Comparison of ENCODE assay signal across 28 mouse cellular contexts in the genomic region with DNA sequence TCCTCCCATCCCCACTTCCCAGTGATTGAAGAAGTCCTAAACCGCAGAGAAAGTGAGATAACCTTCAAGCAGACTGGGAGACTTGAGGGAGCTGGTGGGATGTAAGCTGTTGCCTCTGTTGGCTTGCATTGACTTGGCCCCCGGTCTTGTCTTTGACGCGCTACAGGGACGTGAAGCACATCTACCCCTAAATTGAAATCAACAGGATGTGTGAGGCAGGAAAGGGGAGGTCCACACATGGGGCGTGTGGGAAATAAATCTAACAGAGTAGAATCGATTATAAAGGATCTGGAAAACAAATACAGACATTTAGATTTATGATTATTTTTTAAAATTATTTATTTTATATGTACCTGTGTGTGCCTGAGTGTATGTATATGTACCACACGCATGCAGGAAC. TPM values are rescaled to one million over a fixed set of nuclear protein-coding genes. Genes with fewer than 3 reads are reported as not detected.
DNase-seq lines count a peak whose midpoint lies in the region; ATAC-seq lines count a peak whose summit lies in the region.
"Had no signal": no experiment of that assay in that cellular context is flagged by ENCODE, and none has a peak within 500 bp of the region (broad histone marks: within the 10 kb centered on the region; RNA-seq: fewer than 3 reads in every experiment).

No protein-coding gene starts in this region.

- H3K9ac ChIP-seq in liver, embryonic 11.5 days (ENCODE audit: low read depth, low read length) = no peak overlapping the region
- H3K9ac ChIP-seq: embryonic facial prominence, embryonic 12.5 days; forebrain, embryonic 15.5 days; hindbrain, embryonic 13.5 days; liver, embryonic 15.5 days; lung, embryonic 14.5 days; neural tube, embryonic 12.5 days had no signal

- WGBS in liver, embryonic 11.5 days = 53% methylated on average over 8 of the region's 8 CpGs

- no peaks in the 10 kb centered on the region for H3K4me1 ChIP-seq in liver, embryonic 11.5 days (replicated peaks; ENCODE audit: control insufficient read depth, insufficient read depth, low read length)
- H3K4me1 ChIP-seq: embryonic facial prominence, embryonic 12.5 days; forebrain, embryonic 15.5 days; hindbrain, embryonic 13.5 days; liver, embryonic 15.5 days; midbrain, embryonic 10.5 days; neural tube, embryonic 12.5 days had no signal

- no peak overlapping the region for H3K4me3 ChIP-seq in liver, embryonic 11.5 days (ENCODE audit: low read depth, low read length)
- H3K4me3 ChIP-seq: embryonic facial prominence, embryonic 12.5 days; forebrain, embryonic 15.5 days; hindbrain, embryonic 13.5 days; layer of hippocampus, adult 2 months; liver, embryonic 15.5 days; midbrain, embryonic 10.5 days; neural tube, embryonic 12.5 days had no signal

- H3K27me3 ChIP-seq in liver, embryonic 11.5 days (replicated peaks; ENCODE audit: control insufficient read depth, insufficient read depth, low read length) = no peaks in the 10 kb centered on the region
- H3K27me3 ChIP-seq: embryonic facial prominence, embryonic 12.5 days; forebrain, embryonic 15.5 days; hindbrain, embryonic 13.5 days; liver, embryonic 15.5 days; neural tube, embryonic 12.5 days had no signal

- peak; percentile 28 for DNase-seq in CD4-positive helper T cell, adult 2 months (ENCODE audit: low read depth, low spot score)
- DNase-seq in thymus, postnatal 25 days = peak; percentile 23
- no peak for DNase-seq in liver, embryonic 11.5 days (ENCODE audit: low spot score)
- no peak for DNase-seq in cerebellum, postnatal 10 days
- DNase-seq in left cerebral cortex, adult 9 months (ENCODE audit: low spot score in 2 of 2) = no peak
- DNase-seq: adrenal gland, adult 8-10 months; cerebellum, adult 8-10 months; embryo, embryonic 11 days; gastrocnemius, postnatal 25 days; heart, postnatal 4 days; kidney, adult 11 months; kidney, postnatal 14 days; layer of hippocampus, postnatal 36 days; liver; lung, embryonic 14.5 days; lung, postnatal 14 days; right cerebral cortex, adult 18-20 months had no signal

- H3K36me3 ChIP-seq in liver, embryonic 11.5 days (ENCODE audit: control insufficient read depth, insufficient read depth, low read length) = no peaks in the 10 kb centered on the region
- H3K36me3 ChIP-seq: embryonic facial prominence, embryonic 12.5 days; forebrain, embryonic 15.5 days; hindbrain, embryonic 13.5 days; liver, embryonic 15.5 days; midbrain, embryonic 10.5 days; neural tube, embryonic 12.5 days had no signal

- no peaks in the 10 kb centered on the region for H3K9me3 ChIP-seq in liver, embryonic 11.5 days (ENCODE audit: control insufficient read depth, low read length)
- H3K9me3 ChIP-seq: embryonic facial prominence, embryonic 12.5 days; forebrain, embryonic 15.5 days; hindbrain, embryonic 13.5 days; liver, embryonic 15.5 days; midbrain, embryonic 10.5 days; neural tube, embryonic 12.5 days had no signal

- H3K4me2 ChIP-seq in liver, embryonic 11.5 days = no peak overlapping the region
- H3K4me2 ChIP-seq: embryonic facial prominence, embryonic 12.5 days; forebrain, embryonic 15.5 days; heart, embryonic 11.5 days; hindbrain, embryonic 13.5 days; liver, embryonic 15.5 days; lung, embryonic 14.5 days; neural tube, embryonic 12.5 days had no signal

- H3K27ac ChIP-seq in liver, embryonic 11.5 days (ENCODE audit: low read depth, low read length) = no peak overlapping the region
- H3K27ac ChIP-seq: embryonic facial prominence, embryonic 12.5 days; forebrain, embryonic 15.5 days; hindbrain, embryonic 13.5 days; layer of hippocampus, adult 2 months; liver, embryonic 15.5 days; midbrain, embryonic 10.5 days; neural tube, embryonic 12.5 days had no signal

- ATAC-seq in CD4-positive, CD25-positive, alpha-beta regulatory T cell, adult 4 months = peak; percentile 90
- peak; percentile 70 for ATAC-seq in inflammation-experienced regulatory T-cells, adult 6 months
- no peak for ATAC-seq in liver, embryonic 11.5 days (replicated peaks; ENCODE audit: low FRiP score)
- ATAC-seq: forebrain, embryonic 15.5 days; midbrain, embryonic 16.5 days had no signal

RNA-seq across cellular contexts. Expression of gene Gm14226, which starts 26.7 kb away (rescaled TPM):
- polyA plus RNA-seq in CD4-positive, CD25-positive, alpha-beta regulatory T cell, adult 4 months (2017; shearing (Covaris generic)) = not detected
- polyA plus RNA-seq in inflammation-experienced regulatory T-cells, adult 6 months (2017; shearing (Covaris generic)) = under 1 TPM in 1 of 3 experiments, not detected in 2; 0.17 TPM
- 1.8 and 3.1 TPM in 2 replicates for polyA plus RNA-seq in liver, embryonic 11.5 days (2014; fragmentation: Nextera tagmentation; extraction: Ambion mirVana)

Comparison
In these comparisons a context has a peak if more than half of its experiments do, and no peak if none do; other contexts are left out.
1. DNase-seq: peak in CD4-positive helper T cell, adult 2 months (single experiment) and thymus, postnatal 25 days (single experiment); none in liver, embryonic 11.5 days (single experiment), cerebellum, postnatal 10 days (0 of 2) and left cerebral cortex, adult 9 months (0 of 2).